Mouse (Mus musculus) right cerebral cortex, postnatal 10 days (tissue): Measurements from ENCODE around the gene Lrmp.
A peak's percentile ranks its signal among the peaks of the same experiment; 100 is the strongest.

Experiments used
- DNase-seq, 2 experiments: peaks; one replicate each; pipeline ENCODE4 v3.0.0; 2021; ENCODE audit warnings: low spot score in 2 of 2

Lrmp gene

DNA sequence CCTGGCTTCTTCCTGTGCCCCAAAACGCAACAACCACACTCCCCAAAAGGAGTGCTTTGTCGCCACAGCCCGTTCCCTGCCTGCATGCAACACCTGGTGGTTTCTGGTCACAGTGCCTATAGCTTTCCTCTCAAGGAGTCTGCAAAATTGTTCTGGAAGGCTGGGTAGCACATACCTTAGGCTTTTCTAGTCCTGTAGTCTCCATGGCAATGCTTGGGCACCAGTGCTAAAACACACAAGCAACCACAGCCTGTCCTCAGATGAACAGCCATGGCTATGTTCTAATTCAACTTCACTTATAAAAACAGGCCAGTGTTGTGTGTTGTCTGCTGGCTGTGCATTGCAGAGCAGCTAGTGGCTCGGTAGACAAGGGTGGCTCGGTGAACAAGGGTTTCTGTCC is 21.4 kb downstream of the Lrmp start:
- no peak for DNase-seq

DNA sequence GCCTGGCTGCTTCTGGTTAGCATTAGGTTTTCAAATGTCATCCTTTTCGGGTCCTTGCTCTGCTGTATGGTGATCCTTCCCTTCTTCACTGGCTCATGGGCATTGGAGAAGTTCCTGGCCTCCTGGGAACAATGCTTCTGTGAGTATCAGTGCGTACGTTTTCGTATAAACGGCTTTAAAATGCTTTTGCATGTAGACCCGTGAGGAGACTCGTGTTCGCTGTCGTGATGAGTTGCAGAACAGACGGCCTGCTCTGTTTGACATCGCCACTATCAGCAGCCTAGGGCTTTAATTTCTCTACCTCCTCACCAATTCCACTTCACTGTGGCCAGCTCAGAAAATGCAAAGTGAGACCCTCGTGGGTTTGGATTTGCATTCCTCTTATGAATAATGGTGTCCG is 23.8 kb downstream of the Lrmp start:
- no peak for DNase-seq

DNA sequence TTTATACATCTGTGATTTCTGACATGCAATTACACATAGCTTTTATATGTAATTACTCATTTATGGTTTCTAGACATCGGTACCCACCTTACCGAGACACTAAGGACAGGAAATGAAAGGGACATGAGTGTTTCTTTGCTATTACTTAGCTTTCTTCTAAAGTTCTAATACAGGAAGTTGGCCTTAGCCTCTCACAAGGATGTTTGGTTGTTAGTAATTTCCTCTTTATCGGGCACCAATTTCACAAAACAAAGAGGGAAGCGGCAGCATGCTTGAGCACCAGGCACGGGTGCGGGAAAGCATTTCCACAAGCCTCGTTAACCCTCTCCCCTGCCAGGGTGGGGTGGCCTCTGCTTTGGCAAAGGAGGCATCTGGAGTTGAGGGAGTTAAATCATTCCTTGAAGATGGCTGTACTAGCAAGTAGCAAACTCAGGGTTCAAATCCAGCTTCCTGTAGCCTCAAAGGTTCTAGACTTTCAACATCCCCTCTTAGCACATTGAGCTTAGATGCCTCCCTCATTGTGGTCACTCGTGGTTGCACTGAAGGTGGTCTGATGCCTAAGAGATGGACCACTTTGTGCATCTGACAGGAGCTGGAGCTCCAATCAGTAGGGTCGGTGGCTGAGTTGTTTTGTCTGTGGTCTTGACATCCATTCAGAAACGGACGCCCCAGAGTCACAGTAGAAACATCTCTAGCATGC is 24.5 kb downstream of the Lrmp start:
- DNase-seq = no peak

DNA sequence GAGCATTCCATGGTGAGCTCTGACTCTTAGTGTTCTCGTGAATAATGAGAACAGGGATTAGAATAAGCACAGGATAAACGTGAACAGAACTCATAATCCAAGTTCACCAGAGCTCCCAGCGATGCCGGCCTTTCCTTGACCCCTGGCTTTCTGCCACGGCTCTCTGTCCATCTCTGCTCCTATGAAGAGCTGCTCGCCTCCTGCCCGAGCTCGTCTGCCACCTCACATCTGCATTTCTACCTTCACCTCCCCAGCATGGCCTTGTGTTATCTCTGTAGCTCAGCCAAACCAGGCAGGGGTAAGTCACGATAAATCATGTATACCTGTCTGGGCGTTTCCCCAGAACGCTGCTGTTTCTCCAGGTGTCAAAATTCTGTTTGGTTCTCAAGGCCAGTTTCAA is 25.3 kb downstream of the Lrmp start:
- no peak for DNase-seq

DNA sequence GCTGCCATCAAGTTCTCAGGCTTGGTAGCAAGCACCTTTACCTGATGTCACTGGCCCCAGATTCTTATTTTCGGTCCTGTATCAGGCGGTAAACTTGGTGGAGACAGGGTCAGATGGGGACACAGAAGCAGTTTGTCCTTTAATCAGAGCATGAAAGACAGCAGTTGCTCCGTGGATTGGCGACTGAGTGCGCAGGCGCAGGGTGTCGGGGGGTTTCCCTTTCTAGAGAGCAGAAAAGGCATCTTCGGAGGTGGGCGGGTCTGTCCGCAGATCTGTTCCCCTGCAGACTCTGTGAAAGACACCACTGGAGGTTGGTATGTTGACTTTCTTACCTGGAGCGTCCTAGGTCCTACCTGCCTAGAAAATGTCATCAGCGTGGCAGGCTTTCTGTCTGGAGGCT is 26.4 kb downstream of the Lrmp start:
- no peak for DNase-seq

DNA sequence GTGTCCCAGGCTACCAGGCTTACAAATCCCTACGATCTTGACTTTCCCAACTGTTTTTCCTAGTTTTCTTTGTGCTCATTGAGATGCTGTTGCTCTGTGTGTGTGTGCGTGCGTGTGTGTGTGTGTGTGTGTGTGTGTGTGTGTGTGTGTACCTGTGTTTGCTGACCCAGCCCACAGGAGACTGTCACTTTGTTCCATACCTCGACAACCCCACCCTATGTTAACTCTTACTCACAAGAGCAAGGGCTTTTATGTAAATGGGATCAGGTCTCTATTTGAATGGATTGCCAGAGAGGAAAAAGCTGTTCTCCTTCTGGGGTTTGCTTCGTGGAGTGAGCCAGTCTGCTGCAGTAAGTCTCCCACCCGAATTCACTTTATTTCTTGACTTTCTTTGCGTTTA is 29.7 kb downstream of the Lrmp start:
- DNase-seq = no peak

DNA sequence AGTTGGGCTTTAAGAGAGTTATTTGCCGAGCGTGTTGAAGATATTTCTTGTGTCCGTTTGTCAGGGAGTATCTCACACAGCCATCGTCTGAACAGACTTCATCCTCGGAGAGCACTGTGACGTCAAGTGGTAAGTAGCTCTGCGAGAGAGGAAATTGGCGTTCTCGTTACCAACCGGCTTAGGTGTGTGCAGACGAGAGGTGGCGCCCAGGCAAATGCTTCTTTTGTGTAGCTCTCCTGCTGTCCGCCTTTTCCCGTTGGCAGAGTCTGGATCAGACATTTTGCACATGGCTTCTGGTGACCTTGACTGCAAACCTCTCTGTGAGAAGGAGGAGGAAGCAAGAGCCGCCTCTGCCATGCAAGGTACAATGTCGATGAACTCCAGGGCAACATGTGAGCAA is 32.3 kb downstream of the Lrmp start:
- no peak for DNase-seq

DNA sequence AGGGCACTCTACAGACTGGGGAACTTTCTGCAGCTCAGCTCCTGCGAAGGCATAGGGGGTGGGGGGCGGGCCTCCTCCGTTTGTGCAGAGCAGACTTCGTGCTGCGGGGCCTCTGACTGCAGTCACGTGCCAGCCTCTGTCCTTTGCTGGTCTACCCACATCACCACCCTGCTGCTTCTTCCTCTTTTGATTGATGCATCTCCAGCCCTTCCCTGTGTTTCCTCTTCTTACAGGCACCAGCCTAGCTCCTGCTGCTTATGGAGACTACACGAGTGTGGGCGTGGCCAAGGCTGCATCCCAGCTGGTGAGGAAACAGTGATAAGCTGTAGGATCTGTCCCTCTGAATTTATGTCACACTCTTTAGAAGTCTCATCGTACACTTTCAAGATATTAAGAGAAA is 33.6 kb downstream of the Lrmp start:
- peak; percentile 35 to 40 for DNase-seq

DNA sequence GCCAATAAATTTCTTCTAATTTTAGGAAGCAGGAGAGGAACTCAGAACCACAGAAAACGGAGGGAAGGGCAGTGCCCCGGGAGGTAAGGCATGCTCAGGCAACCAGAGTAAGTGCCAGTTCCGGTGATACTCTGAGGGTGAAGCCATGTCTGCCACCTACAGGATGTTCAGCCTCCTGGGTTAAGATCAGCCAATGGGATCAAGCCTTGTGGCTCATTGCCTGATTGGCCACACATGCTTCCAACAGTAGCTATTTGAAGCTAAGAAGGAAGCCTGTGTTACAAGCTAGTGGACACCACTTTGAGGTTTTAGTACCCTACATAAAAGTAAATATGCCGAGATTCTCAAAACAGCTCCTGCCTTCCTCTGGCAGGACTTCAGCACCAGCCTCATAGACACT is 43.2 kb downstream of the Lrmp start:
- peak in 1 of 2 experiments; percentile 10 for DNase-seq

DNA sequence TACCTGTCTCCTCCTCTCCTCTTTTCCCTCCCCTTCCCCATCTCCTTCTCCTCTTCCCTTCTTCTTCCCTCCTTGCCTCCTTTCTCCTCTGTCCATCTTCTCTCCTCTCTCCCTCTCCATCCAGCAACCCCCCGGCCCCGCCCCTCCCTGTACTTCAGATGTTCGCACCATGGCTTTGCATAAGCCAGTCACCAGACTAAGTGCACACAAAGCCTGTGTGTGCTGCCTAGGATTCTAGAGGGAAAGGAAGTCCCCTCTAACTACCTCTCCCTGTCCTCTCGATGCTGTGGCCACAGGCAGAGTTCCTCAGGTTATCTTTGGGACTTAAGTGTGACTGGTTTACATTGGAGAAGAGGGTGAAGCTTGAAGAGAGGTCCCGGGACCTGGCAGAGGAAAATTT is 45.1 kb downstream of the Lrmp start:
- peak in 1 of 2 experiments; percentile 4 for DNase-seq

DNA sequence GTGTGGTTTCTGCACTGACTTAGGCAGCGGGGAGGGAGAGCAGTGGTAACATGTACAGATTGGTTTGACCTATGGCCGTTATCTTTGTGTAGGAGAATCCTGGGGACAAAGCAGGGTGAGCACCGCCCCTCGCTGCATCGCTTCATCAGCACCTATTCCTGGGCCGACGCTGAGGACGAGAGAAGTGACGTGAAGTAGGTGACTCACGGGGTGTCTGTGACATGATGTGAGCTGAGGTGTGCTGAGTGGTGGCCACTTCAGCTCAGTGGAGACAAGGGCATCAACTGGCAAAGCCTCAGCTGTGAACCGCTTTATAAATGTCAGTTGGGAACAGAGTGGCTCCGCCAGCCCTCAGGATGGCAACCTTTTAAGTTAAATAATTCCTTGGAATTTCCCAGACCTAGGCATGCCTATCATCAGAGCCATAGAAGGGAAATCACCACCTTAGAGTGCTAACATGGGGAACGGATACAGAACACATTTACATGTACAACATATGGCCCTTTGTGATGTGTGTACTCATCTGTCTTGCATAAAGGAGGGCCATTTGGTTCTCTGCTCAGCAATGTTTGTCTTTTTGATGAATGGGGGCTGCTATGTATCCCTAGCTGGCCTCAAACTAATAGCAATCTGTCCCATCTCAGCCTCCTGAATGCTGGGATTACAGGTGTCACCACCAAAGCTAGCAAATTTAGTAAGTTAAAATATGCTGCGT is 56.6 kb downstream of the Lrmp start:
- peak in 1 of 2 experiments; percentile 16 for DNase-seq

DNA sequence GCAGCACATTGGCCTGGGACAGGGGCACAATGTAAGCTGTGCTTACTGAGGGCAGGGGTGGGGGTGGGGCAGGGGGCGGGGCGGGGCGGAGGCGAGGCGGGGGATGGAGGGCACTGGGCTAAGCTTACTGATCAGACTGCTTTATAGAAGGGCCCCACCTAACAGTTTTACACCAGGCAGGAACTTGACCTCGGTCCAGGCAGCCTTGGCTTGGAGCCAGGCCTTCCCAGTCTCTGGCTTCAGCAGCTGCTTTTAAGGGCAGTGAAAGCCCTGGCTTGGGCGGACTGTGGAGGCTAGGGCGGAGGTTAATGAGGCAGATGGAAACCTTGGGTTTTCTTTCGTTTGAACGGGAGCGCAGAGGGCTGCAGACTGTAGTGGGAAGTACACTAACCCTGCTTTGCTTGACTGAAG is 58.3 kb downstream of the Lrmp start:
- peak; percentile 63 to 74 for DNase-seq

DNA sequence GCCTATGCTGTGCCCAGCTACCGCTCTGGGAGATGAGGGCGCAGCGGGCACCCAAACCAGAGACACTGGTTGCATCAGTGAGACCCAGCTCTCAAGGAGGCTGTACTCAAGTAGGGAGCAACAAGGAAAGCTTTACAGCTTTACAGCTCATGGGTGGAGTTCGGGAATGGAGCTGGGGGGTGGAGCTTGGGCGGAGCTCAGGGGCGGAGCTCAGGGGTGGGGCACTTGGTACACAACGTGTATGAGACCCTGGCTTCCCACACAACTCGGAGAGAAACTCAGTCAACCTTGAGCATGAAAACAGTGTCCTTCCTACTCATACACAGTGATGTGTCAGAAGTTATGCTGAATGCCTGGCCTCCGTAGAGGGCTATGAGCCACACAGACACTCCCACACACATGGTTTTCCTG is 60.1 kb downstream of the Lrmp start:
- peak in 1 of 2 experiments; percentile 8 for DNase-seq

DNA sequence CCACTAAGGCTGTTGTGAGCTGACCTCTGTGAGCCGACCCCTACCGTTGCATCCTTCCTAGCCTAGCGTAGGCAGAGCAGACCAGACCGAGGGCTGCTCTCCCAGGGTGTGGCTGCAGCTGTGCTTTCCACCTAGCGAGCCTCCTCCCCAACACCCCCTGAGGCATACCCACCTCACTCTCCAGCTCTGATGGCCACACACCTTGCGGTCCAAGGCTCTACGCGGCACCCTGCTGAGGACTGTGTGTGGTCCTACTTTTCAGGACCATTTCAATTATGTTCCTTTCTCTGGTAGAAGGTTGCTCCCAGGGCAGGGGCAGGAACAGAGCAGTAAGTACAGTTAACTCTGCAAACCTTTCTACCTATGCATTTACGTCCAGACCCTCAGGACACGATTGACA is 61.0 kb downstream of the Lrmp start:
- peak in 1 of 2 experiments; percentile 16 for DNase-seq

DNA sequence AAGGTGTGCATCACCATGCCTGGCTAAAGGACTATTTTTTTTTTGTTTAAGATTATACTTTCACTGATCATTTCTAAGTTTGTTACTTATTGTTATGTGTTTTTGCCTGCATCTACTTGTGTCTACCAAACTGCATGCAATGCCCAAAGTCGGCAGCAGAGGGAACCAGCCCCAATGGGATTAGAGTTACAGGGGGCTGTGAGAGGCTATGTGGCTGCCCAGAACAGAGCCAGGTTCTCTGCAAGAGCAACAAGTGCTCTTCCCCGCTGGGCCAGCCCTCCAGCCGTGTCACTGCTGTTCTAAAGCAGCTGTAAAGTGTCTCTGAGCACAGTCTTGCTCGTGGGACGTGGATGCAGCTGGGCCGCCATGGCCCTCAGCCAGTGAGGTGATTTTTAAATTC is 64.2 kb downstream of the Lrmp start:
- DNase-seq = peak in 1 of 2 experiments; percentile 56

DNA sequence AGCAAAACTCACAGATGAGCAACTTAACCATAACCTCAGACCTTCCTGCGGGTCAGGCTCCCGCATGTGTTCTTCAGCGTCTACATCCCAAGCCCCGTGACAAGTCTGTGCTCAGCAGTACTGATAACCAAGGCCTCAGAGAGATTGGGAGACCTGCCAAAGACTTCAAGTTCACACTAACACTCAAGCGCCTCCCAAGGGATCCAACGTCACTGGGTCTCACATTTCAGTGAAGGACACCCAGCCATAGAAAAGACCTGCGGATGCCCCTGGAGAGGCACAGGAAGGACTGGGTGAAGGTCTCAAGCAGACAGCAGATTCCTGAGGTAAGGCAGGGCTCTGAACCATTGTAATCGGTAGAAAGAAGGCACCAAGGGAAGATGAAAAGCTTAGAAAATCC is 66.6 kb downstream of the Lrmp start:
- DNase-seq = no peak

DNA sequence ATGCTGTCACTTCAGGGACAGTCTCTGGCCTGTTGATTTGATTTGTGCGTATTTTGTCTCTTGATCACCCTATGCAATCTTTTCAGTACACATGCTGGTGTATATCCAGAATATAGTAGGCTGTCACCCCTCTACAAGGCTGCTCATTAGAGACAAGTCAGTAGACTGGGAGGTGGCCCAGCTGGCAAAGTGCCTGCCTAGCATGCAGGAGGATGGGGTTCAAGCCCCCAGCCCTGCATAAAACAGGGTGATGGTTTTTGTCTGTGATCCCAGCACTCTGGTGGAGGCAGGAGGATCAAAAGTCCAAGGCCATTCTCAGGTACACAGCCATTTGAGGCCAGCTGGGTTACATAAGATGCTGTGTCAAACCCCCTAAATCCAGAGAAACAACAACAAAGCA is 70.6 kb downstream of the Lrmp start:
- no peak for DNase-seq

DNA sequence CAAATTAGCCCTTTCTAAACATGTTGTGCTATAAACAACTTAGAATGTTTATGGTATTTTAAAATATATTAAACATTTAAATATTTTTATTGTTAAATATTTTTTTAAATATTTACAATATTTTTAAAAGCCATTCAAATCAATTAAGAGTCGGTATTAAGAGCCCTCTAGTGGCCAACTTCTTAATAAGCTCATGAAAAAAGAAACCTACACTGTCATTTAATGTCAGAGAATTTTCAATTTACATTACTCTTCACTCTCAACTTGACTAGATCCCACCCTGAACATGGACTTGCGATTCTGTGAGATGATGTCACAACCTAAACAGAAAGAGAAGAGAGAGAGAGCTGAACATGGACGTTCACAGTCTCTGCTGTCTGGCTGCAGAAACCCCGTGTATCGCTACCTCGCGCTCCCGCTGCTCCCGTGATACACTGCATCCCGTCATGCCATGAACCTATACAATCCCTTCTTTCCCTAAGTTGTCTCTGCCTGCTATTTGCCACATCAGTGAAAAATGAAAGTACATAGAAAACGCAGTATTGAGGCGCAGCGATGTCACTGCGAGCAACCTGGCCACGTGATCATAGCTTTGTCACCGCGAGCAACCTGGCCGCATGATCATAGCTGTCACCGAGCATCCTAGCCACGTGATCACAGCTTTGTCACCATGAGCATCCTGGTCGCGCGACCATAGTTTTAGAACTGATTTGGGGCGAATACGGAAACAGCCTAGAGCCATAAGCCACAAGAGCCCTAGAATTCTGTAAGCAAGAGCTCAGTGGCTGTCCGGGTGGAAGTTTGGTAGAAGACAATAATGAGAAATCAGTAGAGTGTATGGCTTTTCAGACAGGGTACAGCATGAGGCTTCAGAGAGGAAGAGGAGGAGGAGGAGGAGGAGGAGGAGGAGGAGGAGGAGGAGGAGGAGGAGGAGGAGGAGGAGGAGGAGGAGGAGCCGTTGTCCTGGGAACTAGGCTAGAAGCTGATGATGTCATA is 71.9 kb downstream of the Lrmp start:
- peak; percentile 62 to 77 for DNase-seq

DNA sequence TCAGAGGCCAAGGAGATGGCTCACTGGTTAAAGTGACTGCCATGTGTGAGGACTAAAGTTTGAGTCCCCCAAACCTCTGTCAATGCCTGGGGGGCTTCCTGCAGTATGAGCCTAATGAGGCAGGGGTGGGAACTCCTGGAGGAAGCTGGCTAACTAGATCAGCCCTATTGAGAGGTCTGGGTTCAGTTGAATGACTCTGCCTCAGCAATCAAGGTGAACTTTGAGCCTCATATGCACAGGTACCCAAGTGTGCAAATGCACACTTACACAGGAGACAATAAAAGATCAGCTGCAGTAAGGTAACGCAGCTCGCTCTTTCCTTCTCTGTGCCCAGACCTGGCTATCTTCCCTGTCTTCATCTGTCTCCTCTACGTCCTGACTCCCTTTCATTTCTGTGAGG is 77.6 kb downstream of the Lrmp start:
- DNase-seq = no peak

DNA sequence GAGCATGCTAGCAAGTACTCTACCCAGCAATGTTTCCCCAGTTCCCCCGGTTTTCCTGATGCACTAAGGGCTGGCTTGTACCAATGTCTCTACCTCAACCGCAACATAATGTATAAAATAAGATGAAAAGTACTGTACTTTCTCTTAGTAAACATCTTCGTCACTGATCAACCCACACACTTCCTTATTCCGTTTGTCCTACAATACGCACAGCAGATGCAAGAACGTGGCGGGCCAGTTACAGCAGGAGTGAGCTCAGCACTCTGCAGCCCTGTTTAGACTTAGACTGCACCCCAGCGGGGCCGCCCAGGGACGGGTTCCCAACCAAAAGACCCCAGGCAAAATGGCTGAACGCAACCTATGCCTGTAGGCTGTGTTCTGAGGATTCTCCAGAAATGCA is 78.0 kb downstream of the Lrmp start:
- no peak for DNase-seq

DNA sequence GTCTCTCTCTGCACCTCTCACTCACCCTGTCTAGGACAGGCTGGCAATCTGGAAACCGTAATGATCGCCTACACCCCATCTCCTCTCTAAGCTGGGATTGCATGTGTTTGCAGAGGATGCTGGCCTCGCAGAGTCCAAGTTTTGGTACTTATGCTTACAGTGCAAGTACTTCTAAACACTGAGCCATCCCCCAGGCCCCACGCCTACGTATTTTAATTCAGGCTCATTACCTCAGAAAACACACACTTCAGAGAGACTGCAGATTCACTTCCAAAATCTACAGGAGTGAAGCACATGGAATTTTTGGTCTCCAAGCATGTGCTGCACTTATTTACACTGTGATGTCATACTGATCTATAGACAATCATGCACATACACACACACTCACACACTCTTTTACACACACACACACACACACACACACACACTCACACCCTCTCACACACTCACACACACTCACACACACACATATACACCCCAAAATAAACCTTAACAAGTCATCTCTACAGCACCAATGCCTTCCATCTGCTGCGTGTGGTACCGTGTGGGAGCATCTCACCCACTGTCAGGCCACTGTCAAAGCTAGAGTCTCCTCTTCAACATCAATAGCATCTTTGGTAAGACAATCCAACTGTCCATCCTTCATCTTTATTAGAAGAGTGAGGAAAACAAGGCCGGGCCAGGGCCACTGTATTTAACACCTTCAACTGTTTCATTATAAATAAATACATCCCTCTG is 82.7 kb downstream of the Lrmp start:
- peak in 1 of 2 experiments; percentile 17 for DNase-seq
